Mouse (Mus musculus): ENCODE data around the gene Gm10642.

GRCm38 (mm10) chr9:70611026-70611673, 44.9 kb upstream of the Gm10642 start:
- TF ChIP-seq POLR2A (IDR thresholded peaks at IDR 0.05; ENCODE audit: low read depth, low read length) (no peak), CHD1 (IDR thresholded peaks at IDR 0.05; ENCODE audit: low read depth, low read length) (no peak), CTCF (conservative IDR thresholded peaks at IDR 0.05 in 1 of 2, IDR thresholded peaks at IDR 0.05 in 1 of 2; ENCODE audit: low read depth in 2 of 2, low read length in 2 of 2) (no peak)
